Mouse (Mus musculus) myocyte (in vitro differentiated cells): ENCODE data around the gene Tk2. TPM values are rescaled to one million over a fixed set of nuclear protein-coding genes. Genes with fewer than 3 reads are reported as not detected.

Experiments
- H3K27me3 ChIP-seq: one replicate; pipeline ENCODE4 v1.6.1; 2011; ENCODE audit not compliant: control insufficient read depth, insufficient read depth, insufficient read length
- H3K36me3 ChIP-seq: one replicate; pipeline ENCODE4 v1.6.1; 2011; ENCODE audit not compliant: control insufficient read depth, insufficient read depth
- H3K4me2 ChIP-seq: one replicate; pipeline ENCODE4 v1.6.1; 2011; ENCODE audit warnings: low read depth, control low read depth
- H3K4me3 ChIP-seq: one replicate; pipeline ENCODE4 v1.5.1; 2011; ENCODE audit warnings: mild to moderate bottlenecking, control low read depth, moderate library complexity
- H3K79me2 ChIP-seq: one replicate; pipeline ENCODE4 v1.6.1; 2011; ENCODE audit not compliant: control insufficient read depth, insufficient read depth
- H3ac ChIP-seq: one replicate; pipeline ENCODE4 v1.6.1; 2011; ENCODE audit not compliant: control insufficient read depth, insufficient read length
- CEBPB ChIP-seq: IDR thresholded peaks from 2 replicates; pipeline ENCODE4 v1.6.1; 2011; ENCODE audit warnings: mild to moderate bottlenecking, moderate library complexity; ENCODE audit not compliant: poor library complexity, insufficient read depth, severe bottlenecking
- E2F4 ChIP-seq: IDR thresholded peaks from one replicate; pipeline ENCODE4 v1.6.1; 2011; ENCODE audit warnings: mild to moderate bottlenecking, control low read depth, moderate library complexity; ENCODE audit not compliant: insufficient read depth
- MAX ChIP-seq: IDR thresholded peaks from one replicate; pipeline ENCODE4 v1.6.1; 2011; ENCODE audit warnings: low read depth, mild to moderate bottlenecking, control low read depth
- MYOD1 ChIP-seq, 3 experiments: IDR thresholded peaks; one replicate each; pipeline ENCODE4 v1.6.1; 2011; ENCODE audit warnings: control low read depth in 2 of 3, low read depth in 2 of 3, mild to moderate bottlenecking in 2 of 3, moderate library complexity in 1 of 3; ENCODE audit not compliant: insufficient read length in 2 of 3, control insufficient read depth in 1 of 3
- MYOG ChIP-seq, 3 experiments: IDR thresholded peaks; one replicate each; pipeline ENCODE4 v1.6.1; 2011; ENCODE audit warnings: control low read depth in 2 of 3, low read depth in 2 of 3, mild to moderate bottlenecking in 2 of 3; ENCODE audit not compliant: insufficient read length in 2 of 3, control insufficient read depth in 1 of 3, insufficient read depth in 1 of 3
- POLR2A ChIP-seq: IDR thresholded peaks from one replicate; pipeline ENCODE4 v1.6.1; 2011; ENCODE audit warnings: low read depth, mild to moderate bottlenecking, control low read depth, moderate library complexity; ENCODE audit not compliant: insufficient read length
- POLR2AphosphoS2 ChIP-seq: IDR thresholded peaks from one replicate; pipeline ENCODE4 v1.6.1; 2011; ENCODE audit warnings: low read depth, control low read depth; ENCODE audit not compliant: insufficient read length
- REST ChIP-seq: IDR thresholded peaks from one replicate; pipeline ENCODE4 v1.6.1; 2011; ENCODE audit warnings: mild to moderate bottlenecking, control low read depth, moderate library complexity; ENCODE audit not compliant: insufficient read depth, insufficient read length
- SRF ChIP-seq: IDR thresholded peaks from one replicate; pipeline ENCODE4 v1.6.1; 2011; ENCODE audit warnings: low read depth; ENCODE audit not compliant: control insufficient read depth, insufficient read length
- TCF12 ChIP-seq: IDR thresholded peaks from one replicate; pipeline ENCODE4 v1.6.1; 2011; ENCODE audit warnings: mild to moderate bottlenecking, control low read depth; ENCODE audit not compliant: poor library complexity, insufficient read depth, severe bottlenecking
- TCF3 ChIP-seq: IDR thresholded peaks from one replicate; pipeline ENCODE4 v1.6.1; 2011; ENCODE audit warnings: low read depth, control low read depth; ENCODE audit not compliant: insufficient read length
- USF1 ChIP-seq: IDR thresholded peaks from one replicate; pipeline ENCODE4 v1.6.1; 2011; ENCODE audit warnings: low read depth, mild to moderate bottlenecking, control low read depth, moderate library complexity
- polyA plus RNA-seq: library from polyadenylated mRNA; unstranded; fragments of >200 nt; fragmentation: generic; extraction: Trizol; gene quantifications from one replicate; pipeline ENCODE4 v1.2.1, GENCODE M21; 2012; ENCODE audit warnings: missing spikeins

Tk2 gene
- polyA plus RNA-seq, 1 experiment: 10.3 TPM

DNA sequence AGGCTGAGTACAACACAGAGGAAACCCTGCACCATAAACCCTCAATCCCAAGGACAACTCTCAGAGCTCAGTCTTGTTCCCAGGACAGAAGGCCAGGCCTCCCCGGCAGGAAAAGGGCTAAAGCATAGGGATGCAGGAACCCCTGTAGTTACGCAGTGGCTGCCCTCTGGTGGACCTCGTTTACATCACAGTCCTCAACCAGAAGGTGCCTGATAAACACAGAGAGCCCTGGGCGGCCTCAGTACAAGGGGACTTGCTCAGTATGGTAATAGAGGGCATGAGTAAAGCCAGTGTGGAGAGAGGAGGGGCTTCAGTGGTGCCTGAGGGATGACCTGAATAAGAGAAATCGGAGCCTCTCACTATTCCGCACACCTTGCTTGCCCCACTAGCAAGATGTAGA lies 13.8 kb downstream of the Tk2 start:
- TF ChIP-seq USF1: no peak
- no peak for TF ChIP-seq MYOG (IDR thresholded peaks at IDR 0.05; ENCODE audit: control insufficient read depth in 1 of 3, insufficient read depth in 1 of 3, insufficient read length in 2 of 3, low read depth in 2 of 3)
- TF ChIP-seq POLR2AphosphoS2: no peak
- TF ChIP-seq E2F4: no peak
- no peak for TF ChIP-seq SRF
- no peak for TF ChIP-seq REST
- no peak for TF ChIP-seq MYOD1 (IDR thresholded peaks at IDR 0.05; ENCODE audit: control insufficient read depth in 1 of 3, insufficient read length in 2 of 3, low read depth in 2 of 3)
- no peak for TF ChIP-seq TCF12
- no peak for TF ChIP-seq MAX
- no peak for TF ChIP-seq POLR2A
- no peak for TF ChIP-seq CEBPB
- TF ChIP-seq TCF3: no peak
- Histone ChIP-seq H3ac (no peak overlapping the region), H3K4me3 (no peak overlapping the region), H3K79me2 (no peaks in the 10 kb centered on the region), H3K4me2 (no peak overlapping the region), H3K36me3 (peaks cover 28% of the 10 kb centered on the region), H3K27me3 (no peaks in the 10 kb centered on the region)

- Histone ChIP-seq H3ac (no peak overlapping the region), H3K4me2 (no peak overlapping the region), H3K36me3 (peaks cover 26% of the 10 kb centered on the region), H3K27me3 (no peaks in the 10 kb centered on the region), H3K79me2 (no peaks in the 10 kb centered on the region), H3K4me3 (no peak overlapping the region)
- TF ChIP-seq SRF (no peak), REST (no peak), MAX (no peak), TCF12 (no peak), POLR2AphosphoS2 (no peak), POLR2A (no peak), USF1 (no peak), CEBPB (no peak), E2F4 (no peak), TCF3 (no peak), MYOG (IDR thresholded peaks at IDR 0.05; ENCODE audit: control insufficient read depth in 1 of 3, insufficient read depth in 1 of 3, insufficient read length in 2 of 3, low read depth in 2 of 3) (no peak), MYOD1 (IDR thresholded peaks at IDR 0.05; ENCODE audit: control insufficient read depth in 1 of 3, insufficient read length in 2 of 3, low read depth in 2 of 3) (no peak)
Measured at GRCm38 (mm10) chr8:104232919-104233318, 15.4 kb downstream of the Tk2 start.

- no peaks in the 10 kb centered on the region for H3K27me3 ChIP-seq
- peaks cover 21% of the 10 kb centered on the region for H3K36me3 ChIP-seq
- H3K4me3 ChIP-seq: no peak overlapping the region
- H3ac ChIP-seq: no peak overlapping the region
- no peak for TF ChIP-seq POLR2AphosphoS2
- TF ChIP-seq MYOG (IDR thresholded peaks at IDR 0.05; ENCODE audit: control insufficient read depth in 1 of 3, insufficient read depth in 1 of 3, insufficient read length in 2 of 3, low read depth in 2 of 3): no peak
- TF ChIP-seq SRF: no peak
- TF ChIP-seq TCF3: no peak
- no peak for TF ChIP-seq USF1
- no peak for TF ChIP-seq POLR2A
- TF ChIP-seq MYOD1 (IDR thresholded peaks at IDR 0.05; ENCODE audit: control insufficient read depth in 1 of 3, insufficient read length in 2 of 3, low read depth in 2 of 3): no peak
- TF ChIP-seq E2F4: no peak
- no peak for TF ChIP-seq CEBPB
- TF ChIP-seq TCF12: no peak
- TF ChIP-seq REST: no peak
- TF ChIP-seq MAX: no peak
- no peaks in the 10 kb centered on the region for H3K79me2 ChIP-seq
- no peak overlapping the region for H3K4me2 ChIP-seq
Measured at GRCm38 (mm10) chr8:104232039-104232438, 16.3 kb downstream of the Tk2 start.

GRCm38 (mm10) chr8:104230377-104230776 lies 18.0 kb downstream of the Tk2 start:
- H3K4me2 ChIP-seq: no peak overlapping the region
- no peak overlapping the region for H3ac ChIP-seq
- peaks cover 22% of the 10 kb centered on the region for H3K36me3 ChIP-seq
- no peak overlapping the region for H3K4me3 ChIP-seq
- TF ChIP-seq REST (no peak), TCF3 (no peak), MYOG (IDR thresholded peaks at IDR 0.05; ENCODE audit: control insufficient read depth in 1 of 3, insufficient read depth in 1 of 3, insufficient read length in 2 of 3, low read depth in 2 of 3) (no peak), MAX (no peak), POLR2A (no peak), TCF12 (no peak), MYOD1 (IDR thresholded peaks at IDR 0.05; ENCODE audit: control insufficient read depth in 1 of 3, insufficient read length in 2 of 3, low read depth in 2 of 3) (no peak), SRF (no peak), POLR2AphosphoS2 (no peak), E2F4 (no peak), CEBPB (no peak), USF1 (no peak)
- H3K79me2 ChIP-seq: no peaks in the 10 kb centered on the region
- H3K27me3 ChIP-seq: no peaks in the 10 kb centered on the region

DNA sequence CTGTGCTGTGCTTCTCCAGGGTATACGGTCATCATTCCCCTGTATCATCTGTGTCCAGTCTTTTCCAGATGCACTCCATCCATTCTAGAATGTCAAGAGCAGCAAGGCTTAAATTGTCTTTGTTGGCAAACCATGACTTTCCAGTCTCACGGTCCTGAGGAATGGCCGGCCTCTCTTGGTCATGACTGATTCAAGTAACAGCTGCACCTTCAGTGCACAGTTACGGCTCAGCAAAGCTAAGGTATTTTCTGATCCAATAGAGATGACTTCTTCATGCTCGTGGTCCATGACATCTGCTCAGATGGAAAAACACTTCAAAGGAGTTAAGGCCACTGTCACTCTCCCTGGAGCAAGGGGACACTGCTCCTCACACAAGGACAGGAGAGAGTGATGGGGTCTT lies 21.3 kb downstream of the Tk2 start:
- Histone ChIP-seq H3K27me3 (no peaks in the 10 kb centered on the region), H3K36me3 (peaks cover 10% of the 10 kb centered on the region), H3K4me2 (no peak overlapping the region), H3K4me3 (no peak overlapping the region), H3ac (no peak overlapping the region), H3K79me2 (no peaks in the 10 kb centered on the region)
- TF ChIP-seq MAX (no peak), MYOD1 (IDR thresholded peaks at IDR 0.05; ENCODE audit: control insufficient read depth in 1 of 3, insufficient read length in 2 of 3, low read depth in 2 of 3) (no peak), E2F4 (no peak), USF1 (no peak), POLR2AphosphoS2 (no peak), POLR2A (no peak), SRF (no peak), REST (no peak)
